In genomic region chr8:126705391-126705790, GRCm38 (mm10) we compare ENCODE assay signal across 24 mouse cellular contexts.
A peak's percentile ranks its signal among the peaks of the same experiment; 100 is the strongest.
DNase-seq lines count a peak whose midpoint lies in the region; ATAC-seq lines count a peak whose summit lies in the region.
"Had no signal": no experiment of that assay in that cellular context is flagged by ENCODE, and none has a peak within 500 bp of the region (broad histone marks: within the 10 kb centered on the region; RNA-seq: fewer than 3 reads in every experiment).

No protein-coding gene starts in this region.

- ATAC-seq in hematopoietic stem cell, adult 5-6 weeks (replicated peaks in 1 of 2; ENCODE audit: insufficient read depth in 1 of 2, low FRiP score in 2 of 2, low TSS enrichment in 1 of 2, low read depth in 1 of 2, poor library complexity in 2 of 2, severe bottlenecking in 2 of 2) = peak; percentile 17 to 24; a peak in 1 of 4 replicates
- peak; percentile 49 for ATAC-seq in megakaryocyte progenitor cell, adult 5-6 weeks (replicated peaks; ENCODE audit: poor library complexity)
- ATAC-seq: forebrain, embryonic 14.5 days; intestine, embryonic 16.5 days; midbrain, embryonic 15.5 days; Patski had no signal

- DNase-seq in 416B (ENCODE audit: low read depth) = peak; percentile 63
- peak; percentile 58 for DNase-seq in MEL-GATA-1-ER (ENCODE audit: extremely low read depth, low read depth)
- DNase-seq in spleen, postnatal 36 days (ENCODE audit: low spot score in 2 of 2) = no peak
- no peak for DNase-seq in left cerebral cortex, adult 18-20 months (ENCODE audit: low spot score in 2 of 2)
- no peak for DNase-seq in thymus, postnatal 10 days (ENCODE audit: low spot score in 2 of 2)
- no peak for DNase-seq in cerebellum, adult 18-20 months
- DNase-seq: adrenal gland, postnatal 14 days; cerebellum, adult 2 months; cerebellum, postnatal 14 days; gastrocnemius, postnatal 25 days; heart, adult 18-20 months; heart, postnatal 36 days; kidney, adult 8-10 months; layer of hippocampus, adult 9-11 months; lung, embryonic 14.5 days; lung, postnatal 36 days; right cerebral cortex, postnatal 25 days; thymus, postnatal 14 days had no signal

Comparison
In these comparisons a context has a peak if more than half of its experiments do, and no peak if none do; other contexts are left out.
1. DNase-seq: peak in 416B (single experiment) and MEL-GATA-1-ER (single experiment); none in spleen, postnatal 36 days (0 of 2), left cerebral cortex, adult 18-20 months (0 of 2), thymus, postnatal 10 days (0 of 2) and cerebellum, adult 18-20 months (0 of 2).